Mouse (Mus musculus) layer of hippocampus, postnatal 10 days (tissue): Measurements from ENCODE around the gene 1190007I07Rik. TPM values are rescaled to one million over a fixed set of nuclear protein-coding genes. Genes with fewer than 3 reads are reported as not detected.
A peak's percentile ranks its signal among the peaks of the same experiment; 100 is the strongest.

Source experiments
- DNase-seq, 2 experiments: peaks; one replicate each; pipeline ENCODE4 v3.0.0; 2021; ENCODE audit warnings: low spot score in 2 of 2
- long read RNA-seq: library from polyadenylated mRNA; stranded (forward); transcript quantifications from one replicate; pipeline ENCODE4 v2.0.0, GENCODE M21; 2023
- total RNA-seq, 2 experiments: library from RNA; stranded (reverse); gene quantifications; 2 replicates each; pipeline ENCODE4 v1.2.3; 2021

Gene 1190007I07Rik
- 10 to 100 TPM; 13.4 to 18.8 TPM for total RNA-seq
- long read RNA-seq, transcript 1190007I07Rik-201 (3 exons, 716 nt) = major isoform, 5 of 11 reads
- long read RNA-seq, partial matches to known transcripts = 0 of 11 reads
- long read RNA-seq, other reads (novel, unspliced or antisense) = 0 of 11 reads

- peak; percentile 90 for DNase-seq
These were observed at the start of gene 1190007I07Rik for GRCm38 (mm10) chr10:82622671-82623552. 1190007I07Rik (minus strand) TSS chr10:82623228.

GRCm38 (mm10) chr10:82670205-82670604, 47.2 kb upstream of the 1190007I07Rik start:
- DNase-seq = no peak

GRCm38 (mm10) chr10:82666436-82667234, 43.6 kb upstream of the 1190007I07Rik start:
- peak; percentile 89 to 91 for DNase-seq

GRCm38 (mm10) chr10:82665951-82666350, 42.9 kb upstream of the 1190007I07Rik start:
- no peak for DNase-seq

GRCm38 (mm10) chr10:82663289-82663688, 40.3 kb upstream of the 1190007I07Rik start:
- DNase-seq = no peak

- peak; percentile 59 to 64 for DNase-seq
These were observed 39.4 kb upstream of the 1190007I07Rik start for GRCm38 (mm10) chr10:82662267-82662990.

DNA sequence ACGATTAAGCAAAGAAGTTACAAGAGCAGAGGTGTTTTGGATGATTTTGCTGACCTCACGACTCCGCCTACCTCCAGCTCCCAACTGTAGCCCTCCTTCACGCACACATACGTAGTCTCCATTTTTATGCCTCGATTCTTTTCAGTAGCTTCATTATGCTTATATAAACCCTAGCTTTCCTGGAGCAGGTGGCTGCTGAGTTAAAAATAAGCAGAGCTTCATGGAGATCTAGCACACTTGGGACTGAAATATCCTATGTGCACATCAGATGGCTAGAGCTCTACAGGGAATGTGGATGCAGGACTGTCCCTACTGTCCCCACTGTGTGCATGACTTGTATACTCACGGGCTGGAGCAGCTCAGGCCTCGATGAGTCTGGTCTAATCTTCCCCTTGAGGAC, 38.8 kb upstream of the 1190007I07Rik start:
- DNase-seq = no peak

- no peak for DNase-seq
These were observed 31.6 kb upstream of the 1190007I07Rik start for GRCm38 (mm10) chr10:82654581-82654980.

DNA sequence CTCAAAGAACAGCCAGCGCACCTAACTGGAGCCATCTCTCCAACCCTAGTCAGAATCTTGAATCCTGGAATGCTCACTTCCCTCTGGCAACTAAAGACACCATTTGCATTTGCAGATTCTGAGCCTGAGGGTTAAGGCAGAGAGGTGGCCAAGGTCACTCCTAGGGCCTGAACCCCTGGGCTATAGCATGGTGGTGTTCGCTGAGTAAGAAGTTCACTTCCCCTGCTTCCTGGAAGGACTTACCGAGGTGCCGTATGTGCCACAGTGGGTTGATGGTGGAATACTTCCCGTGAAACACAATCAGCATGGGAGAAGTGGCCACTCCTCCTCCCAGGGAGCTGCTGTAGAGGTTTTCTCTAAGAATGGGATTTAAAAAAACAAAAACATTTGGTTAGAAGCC, 29.6 kb upstream of the 1190007I07Rik start:
- no peak for DNase-seq

DNA sequence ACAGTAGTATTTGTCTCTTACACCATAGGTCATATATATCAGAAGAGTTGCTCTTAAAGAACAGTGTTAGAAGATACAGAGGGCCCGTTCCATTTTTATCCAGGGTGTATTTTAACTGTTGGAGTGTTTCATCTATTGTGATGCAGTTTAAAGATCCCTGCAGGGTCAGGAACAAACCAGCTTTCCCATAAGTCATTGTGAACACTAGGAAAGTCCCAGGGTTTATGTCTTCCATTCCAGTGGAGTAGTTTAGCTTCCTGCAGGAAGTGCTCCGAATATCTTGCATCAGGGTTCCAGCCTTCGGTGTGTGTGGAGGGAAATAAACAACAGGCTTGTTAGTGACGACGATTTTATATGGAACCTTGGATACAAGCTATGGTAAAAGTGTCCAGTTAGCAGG, 28.2 kb upstream of the 1190007I07Rik start:
- no peak for DNase-seq

GRCm38 (mm10) chr10:82647205-82647811, 24.3 kb upstream of the 1190007I07Rik start:
- no peak for DNase-seq

- no peak for DNase-seq
These were observed 23.1 kb upstream of the 1190007I07Rik start for GRCm38 (mm10) chr10:82646083-82646482.

DNA sequence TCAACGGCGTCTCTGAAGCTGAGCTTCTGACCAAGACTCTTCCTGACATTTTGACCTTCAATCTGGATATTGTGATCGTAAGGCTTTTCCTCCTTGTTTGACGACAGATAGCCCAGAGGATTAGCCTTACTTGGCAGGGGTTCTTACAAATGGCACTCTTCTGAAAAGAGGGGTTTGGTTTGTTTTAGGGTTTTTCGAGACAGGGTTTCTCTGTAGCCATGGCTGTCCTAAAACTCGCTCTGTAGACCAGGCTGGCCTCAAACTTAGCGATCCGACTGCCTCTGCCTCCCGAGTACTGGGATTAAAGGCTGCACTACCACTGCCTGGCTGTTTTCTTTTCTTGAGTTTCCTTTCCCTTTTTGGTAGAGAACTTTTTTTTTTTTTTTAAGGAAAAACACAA, 18.5 kb upstream of the 1190007I07Rik start:
- DNase-seq = no peak

- no peak for DNase-seq
These were observed 16.1 kb upstream of the 1190007I07Rik start for GRCm38 (mm10) chr10:82639032-82639698.

- DNase-seq = no peak
These were observed 13.3 kb upstream of the 1190007I07Rik start for GRCm38 (mm10) chr10:82636321-82636720.

DNA sequence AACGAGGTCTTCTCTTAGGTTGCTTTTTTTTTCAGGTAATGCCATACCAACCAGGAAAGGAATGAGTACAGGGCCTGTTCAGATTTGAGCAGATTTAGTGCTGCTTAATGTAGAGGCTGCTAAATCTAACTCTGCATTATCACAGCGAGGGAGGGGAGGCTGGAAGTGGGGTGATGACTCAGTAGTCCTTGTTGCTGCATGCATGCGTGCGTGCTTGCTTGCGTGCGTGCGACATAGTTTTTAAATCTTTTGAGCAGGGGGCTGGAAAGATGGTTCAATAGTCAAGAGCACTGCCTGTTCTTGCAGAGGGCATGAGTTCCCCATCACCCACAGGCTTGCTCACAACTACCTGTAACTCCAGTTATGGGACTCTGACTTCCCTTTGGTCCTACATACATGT, 11.3 kb upstream of the 1190007I07Rik start:
- no peak for DNase-seq

GRCm38 (mm10) chr10:82632496-82633280, 9.7 kb upstream of the 1190007I07Rik start:
- DNase-seq = no peak

- DNase-seq = no peak
These were observed 8.1 kb upstream of the 1190007I07Rik start for GRCm38 (mm10) chr10:82631133-82631532.

DNA sequence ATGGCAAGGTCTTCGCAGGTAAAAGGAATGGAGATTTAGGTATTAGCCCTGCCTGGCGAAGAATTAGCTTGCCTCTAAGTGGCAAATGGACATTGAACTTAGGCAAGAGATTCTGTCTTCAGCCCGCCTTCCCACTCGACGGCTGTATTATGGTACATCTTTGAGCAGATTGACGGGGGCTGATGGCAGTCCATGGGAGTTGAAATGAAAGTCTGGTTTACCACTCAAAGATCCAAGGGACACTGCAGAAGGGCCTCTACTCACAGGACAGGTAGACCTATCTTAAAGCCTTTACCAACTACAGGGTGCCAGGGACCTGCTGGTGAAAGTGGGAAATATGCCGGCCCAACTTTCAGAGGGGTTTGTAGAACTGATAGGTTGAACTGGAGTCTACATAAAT, 7.5 kb upstream of the 1190007I07Rik start:
- no peak for DNase-seq
